Mouse (Mus musculus) left cerebral cortex, postnatal 25 days (tissue): ENCODE measurements around the gene Gstt4. TPM values are rescaled to one million over a fixed set of nuclear protein-coding genes. Genes with fewer than 3 reads are reported as not detected.
A peak's percentile ranks its signal among the peaks of the same experiment; 100 is the strongest.

ENCODE experiments used
- DNase-seq, 2 experiments: peaks; one replicate each; pipeline ENCODE4 v3.0.0; 2022; ENCODE audit warnings: low spot score in 2 of 2, mixed read lengths in 1 of 2
- intact Hi-C: fragments of 180-260 bp; cut with DNase I; formaldehyde crosslinking; loops from one replicate; pipeline ENCODE4 v1.15.1; 2025
- total RNA-seq, 2 experiments: library from RNA; stranded (reverse); gene quantifications; 2 replicates each; pipeline ENCODE4 v1.2.3; 2021

Gene Gstt4
- total RNA-seq, 2 experiments from 2014 or later: not detected

- no peak for DNase-seq
- intact Hi-C loops: no loop called here
These were observed 16.7 kb upstream of the Gstt4 start for GRCm38 (mm10) chr10:75839092-75839491.

- intact Hi-C loops: loop anchor here (2.0 kb wide), 1 partner anchor 73 kb away; the partner anchor contains the start of gene Cabin1
These were observed 15.0 kb upstream of the Gstt4 start, which contains the start of gene Gstt2 for GRCm38 (mm10) chr10:75837248-75837759. Gene Gstt2, minus strand, starts transcription at chr10:75837424.

GRCm38 (mm10) chr10:75835761-75836531, 13.6 kb upstream of the Gstt4 start:
- intact Hi-C loops: loop anchor here (2.0 kb wide), 1 partner anchor 71 kb away; the partner anchor contains the start of gene Cabin1
- DNase-seq: no peak

More at GRCm38 (mm10) chr10:75837248-75837759, 15.0 kb upstream of the Gstt4 start, which contains the start of gene Gstt2:
- DNase-seq: peak; percentile 95 to 96

GRCm38 (mm10) chr10:75835307-75835706, 13.0 kb upstream of the Gstt4 start:
- intact Hi-C loops: no loop called here
- peak in 1 of 2 experiments; percentile 53 for DNase-seq

- intact Hi-C loops: loop anchor here (5.0 kb wide), 1 partner anchor 52 kb away; the partner anchor contains the start of genes Gm20441 and Gstt3
These were observed 12.4 kb upstream of the Gstt4 start for GRCm38 (mm10) chr10:75834721-75835120.

GRCm38 (mm10) chr10:75834250-75834649, 11.9 kb upstream of the Gstt4 start:
- DNase-seq: no peak
- intact Hi-C loops: loop anchor here (5.0 kb wide), 1 partner anchor 52 kb away; the partner anchor contains the start of genes Gm20441 and Gstt3

More at GRCm38 (mm10) chr10:75834721-75835120, 12.4 kb upstream of the Gstt4 start:
- no peak for DNase-seq

GRCm38 (mm10) chr10:75833456-75834080, 11.2 kb upstream of the Gstt4 start:
- intact Hi-C loops: loop anchor here (5.0 kb wide), 1 partner anchor 51 kb away; the partner anchor contains the start of genes Gm20441 and Gstt3
- DNase-seq: no peak

- intact Hi-C loops: loop anchor here (1.0 to 5.0 kb wide), 2 partner anchors 50 to 88 kb away; partner anchors contain the start of genes Gm20441 and Gstt3
- peak in 1 of 2 experiments; percentile 70 for DNase-seq
These were observed 10.0 kb upstream of the Gstt4 start for GRCm38 (mm10) chr10:75832272-75832895.

GRCm38 (mm10) chr10:75830275-75830670, 7.9 kb upstream of the Gstt4 start:
- intact Hi-C loops: loop anchor here (5.0 kb wide), 1 partner anchor 48 kb away; the partner anchor contains the start of genes Gm20441 and Gstt3
- DNase-seq: no peak

- DNase-seq: no peak
- intact Hi-C loops: loop anchor here (5.0 kb wide), 1 partner anchor 47 kb away; the partner anchor contains the start of genes Gm20441 and Gstt3
These were observed 7.4 kb upstream of the Gstt4 start for GRCm38 (mm10) chr10:75829529-75830274.

GRCm38 (mm10) chr10:75828500-75828931, 6.2 kb upstream of the Gstt4 start:
- intact Hi-C loops: no loop called here
- peak; percentile 17 to 59 for DNase-seq

GRCm38 (mm10) chr10:75827668-75828360, 5.5 kb upstream of the Gstt4 start:
- no peak for DNase-seq
- intact Hi-C loops: no loop called here

- no peak for DNase-seq
- intact Hi-C loops: no loop called here
These were observed 2.2 kb upstream of the Gstt4 start for GRCm38 (mm10) chr10:75824530-75824929.

- intact Hi-C loops: no loop called here
- DNase-seq: no peak
These were observed 1.4 kb upstream of the Gstt4 start for GRCm38 (mm10) chr10:75823782-75824181.

- no peak for DNase-seq
- intact Hi-C loops: no loop called here
These were observed 2.5 kb downstream of the Gstt4 start for GRCm38 (mm10) chr10:75819882-75820281.

- intact Hi-C loops: no loop called here
- no peak for DNase-seq
These were observed 3.7 kb downstream of the Gstt4 start for GRCm38 (mm10) chr10:75818641-75819040.

GRCm38 (mm10) chr10:75804217-75804616, 18.1 kb downstream of the Gstt4 start:
- DNase-seq: no peak
- intact Hi-C loops: no loop called here

- intact Hi-C loops: loop anchor here (10.0 kb wide), 1 partner anchor 327 kb away; no protein-coding TSS in a partner anchor
- peak in 1 of 2 experiments; percentile 40 for DNase-seq
These were observed 24.1 kb downstream of the Gstt4 start, which contains the start of gene Gstt1 for GRCm38 (mm10) chr10:75798176-75798696. Gene Gstt1, minus strand, starts transcription at chr10:75798584.
